Mouse (Mus musculus) small intestine, adult 2 months (tissue): ENCODE data around the gene Dbr1.

ENCODE experiments used
- CTCF ChIP-seq: fragments of 200-500 bp; IDR thresholded peaks from 2 replicates; pipeline ENCODE4 v1.5.1; 2012; ENCODE audit warnings: low read depth, mild to moderate bottlenecking, control low read depth, inconsistent platforms, low read length, moderate library complexity, mixed read lengths; ENCODE audit not compliant: insufficient replicate concordance, insufficient read length; ENCODE audit errors: extremely low read depth
- POLR2A ChIP-seq: fragments of 200-500 bp; IDR thresholded peaks from 2 replicates; pipeline ENCODE4 v1.6.1; 2012; ENCODE audit warnings: low read depth, mild to moderate bottlenecking, control low read depth, inconsistent platforms, low read length, moderate library complexity

DNA sequence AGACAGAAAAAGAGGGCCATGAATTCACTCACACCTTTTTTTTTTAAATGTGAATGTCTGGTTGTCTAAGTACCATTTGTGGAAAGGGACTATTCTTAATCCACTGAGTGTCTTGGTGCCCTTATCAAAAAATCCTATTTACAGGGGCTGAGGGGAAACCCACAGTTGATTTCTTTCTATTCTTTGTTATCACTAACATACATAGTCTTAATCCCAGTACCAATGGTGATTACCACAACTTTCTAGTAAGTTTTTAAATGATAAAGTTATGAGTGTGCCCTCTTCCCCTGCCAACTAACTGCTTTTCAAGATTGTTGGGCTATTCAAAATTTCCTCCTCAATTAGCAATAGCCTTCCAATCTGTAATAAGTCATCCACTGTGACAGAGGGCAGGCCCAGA is 21.5 kb upstream of the Dbr1 start:
- TF ChIP-seq CTCF = no peak
- TF ChIP-seq POLR2A = no peak
